Mouse (Mus musculus): ENCODE results near the gene Fsd1.
"Not testable (repeated sequence)": the region's sequence is repeated elsewhere in the genome, so short reads cannot be mapped to it uniquely, and the experiment has no call there.

Fsd1 gene

GRCm38 (mm10) chr17:55986030-55986961 is at the start of gene Fsd1:
Fsd1 (plus strand) TSS chr17:55986509.
- peak; percentile 76 to 83 for DNase-seq

GRCm38 (mm10) chr17:55944387-55944865 is 41.9 kb upstream of the Fsd1 start:
- not testable (repeated sequence) for DNase-seq

- DNase-seq = peak; percentile 91 to 95
Measured at GRCm38 (mm10) chr17:55944866-55945682, 41.2 kb upstream of the Fsd1 start.

DNA sequence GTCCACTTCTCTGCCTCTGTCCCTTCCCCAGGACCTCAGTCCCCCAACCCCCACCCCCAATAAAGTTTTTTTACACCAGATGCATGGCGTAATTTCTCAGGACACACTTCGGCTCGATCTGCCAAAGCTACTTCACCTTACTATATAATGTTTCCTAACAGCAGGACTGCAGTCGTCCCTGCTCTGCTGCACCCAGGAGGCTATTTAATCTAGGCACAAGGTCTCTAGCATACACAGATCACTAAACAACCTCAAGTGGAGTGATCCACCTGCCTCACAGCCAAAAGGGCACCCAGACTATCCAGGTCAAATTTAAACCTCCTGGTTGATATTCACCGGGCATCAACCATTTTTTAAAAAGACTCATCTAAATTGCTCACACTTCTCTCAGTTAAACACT is 40.6 kb upstream of the Fsd1 start:
- peak in 1 of 2 experiments; percentile 34 for DNase-seq

GRCm38 (mm10) chr17:55948647-55949046 is 37.7 kb upstream of the Fsd1 start:
- DNase-seq = no peak

- DNase-seq = no peak
Measured at GRCm38 (mm10) chr17:55949400-55949799, 36.9 kb upstream of the Fsd1 start, which contains the start of gene Zfp119b. Zfp119b (minus strand) TSS chr17:55949500.

DNA sequence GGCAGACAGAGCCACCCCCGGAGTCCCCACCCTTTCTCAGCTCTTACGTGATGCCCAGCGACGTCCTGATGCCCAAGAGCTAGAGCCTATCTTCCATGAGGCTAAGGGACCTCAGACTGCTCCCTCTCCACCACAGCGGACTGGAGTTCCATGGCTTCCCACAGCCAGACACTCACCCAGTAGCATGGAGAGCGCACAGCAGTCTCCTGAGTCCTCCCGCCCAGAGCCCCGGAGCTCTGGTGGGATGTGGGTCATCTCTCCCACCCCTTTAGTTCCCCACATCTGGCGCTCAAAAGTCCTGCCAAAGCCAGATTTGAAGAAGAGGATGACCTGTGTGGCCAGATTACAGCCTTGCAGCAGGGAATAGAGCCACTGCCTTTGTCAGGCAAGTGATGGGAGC is 35.7 kb upstream of the Fsd1 start:
- no peak for DNase-seq

DNA sequence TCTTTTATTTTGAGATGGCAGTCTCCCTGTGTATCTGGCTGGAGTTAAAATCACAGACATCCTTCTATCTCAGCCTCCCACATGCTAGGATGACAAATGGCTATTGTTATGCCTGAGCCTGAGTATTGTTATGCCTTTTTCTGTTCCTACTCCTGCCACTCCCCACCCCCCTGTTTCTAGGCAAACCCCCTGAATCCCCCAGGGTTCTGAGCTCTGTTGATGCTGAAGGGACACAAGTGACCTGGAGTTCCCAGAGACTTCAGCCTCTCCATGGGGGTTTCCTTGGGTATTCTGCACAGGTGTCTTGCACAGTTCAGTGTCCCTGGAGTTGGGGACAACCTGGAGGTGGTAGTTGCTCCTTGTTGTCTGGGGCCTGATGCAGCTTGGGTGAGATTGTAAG is 34.3 kb upstream of the Fsd1 start:
- DNase-seq = no peak

DNA sequence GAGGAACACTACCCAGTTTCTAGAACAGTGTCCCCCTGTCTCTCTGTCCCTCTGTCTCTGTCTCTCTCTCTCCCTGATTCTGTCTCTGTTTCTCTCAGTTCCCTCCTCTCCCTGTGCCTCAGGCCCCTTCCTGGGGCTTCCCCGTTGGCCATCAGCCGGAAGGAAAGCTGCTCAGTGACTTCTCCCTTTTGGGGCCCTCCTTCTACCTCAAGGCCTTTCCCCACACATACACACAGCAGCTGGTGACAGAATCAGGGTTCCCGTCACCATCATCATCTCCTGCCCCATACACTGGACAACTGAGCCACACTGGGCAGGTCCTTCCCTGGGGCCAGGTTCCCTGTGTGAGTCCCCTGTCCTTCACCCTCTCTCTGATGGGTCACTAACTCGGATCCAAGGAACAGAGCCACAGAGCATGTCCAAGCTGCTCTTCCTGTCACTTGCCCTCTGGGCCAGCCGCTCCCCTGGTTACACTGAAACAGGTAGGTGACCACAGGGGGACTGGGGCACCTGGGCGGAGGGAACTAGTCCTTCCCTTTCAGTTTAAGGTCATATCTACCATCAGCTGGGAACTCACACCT is 33.8 kb upstream of the Fsd1 start, which contains the start of gene Ebi3:
Ebi3 (plus strand) TSS at position 194 of the 581 bp plus-strand sequence.
- DNase-seq = no peak

- no peak for DNase-seq
Measured at GRCm38 (mm10) chr17:55953751-55954150, 32.6 kb upstream of the Fsd1 start.

GRCm38 (mm10) chr17:55954229-55954628 is 32.1 kb upstream of the Fsd1 start:
- DNase-seq = no peak

- peak; percentile 89 to 93 for DNase-seq
Measured at GRCm38 (mm10) chr17:55956129-55956528, 30.2 kb upstream of the Fsd1 start.

DNA sequence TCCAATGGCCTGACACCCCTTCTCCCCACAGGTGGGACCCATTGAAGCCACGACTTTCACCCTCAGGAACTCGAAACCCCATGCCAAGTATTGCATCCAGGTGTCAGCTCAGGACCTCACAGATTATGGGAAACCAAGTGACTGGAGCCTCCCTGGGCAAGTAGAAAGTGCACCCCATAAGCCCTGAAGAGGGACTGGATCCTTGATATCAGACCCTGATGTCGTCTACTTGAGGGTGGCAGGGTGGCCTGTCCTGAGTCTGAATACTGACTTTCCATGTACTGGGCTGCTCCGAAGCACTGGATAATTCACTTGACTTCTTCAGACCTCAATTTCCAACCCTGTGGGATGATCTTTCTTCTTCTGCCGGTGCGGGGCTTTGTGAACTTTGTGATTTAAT is 29.7 kb upstream of the Fsd1 start:
- DNase-seq = no peak

GRCm38 (mm10) chr17:55957168-55957567 is 29.1 kb upstream of the Fsd1 start:
- peak; percentile 89 for DNase-seq

DNA sequence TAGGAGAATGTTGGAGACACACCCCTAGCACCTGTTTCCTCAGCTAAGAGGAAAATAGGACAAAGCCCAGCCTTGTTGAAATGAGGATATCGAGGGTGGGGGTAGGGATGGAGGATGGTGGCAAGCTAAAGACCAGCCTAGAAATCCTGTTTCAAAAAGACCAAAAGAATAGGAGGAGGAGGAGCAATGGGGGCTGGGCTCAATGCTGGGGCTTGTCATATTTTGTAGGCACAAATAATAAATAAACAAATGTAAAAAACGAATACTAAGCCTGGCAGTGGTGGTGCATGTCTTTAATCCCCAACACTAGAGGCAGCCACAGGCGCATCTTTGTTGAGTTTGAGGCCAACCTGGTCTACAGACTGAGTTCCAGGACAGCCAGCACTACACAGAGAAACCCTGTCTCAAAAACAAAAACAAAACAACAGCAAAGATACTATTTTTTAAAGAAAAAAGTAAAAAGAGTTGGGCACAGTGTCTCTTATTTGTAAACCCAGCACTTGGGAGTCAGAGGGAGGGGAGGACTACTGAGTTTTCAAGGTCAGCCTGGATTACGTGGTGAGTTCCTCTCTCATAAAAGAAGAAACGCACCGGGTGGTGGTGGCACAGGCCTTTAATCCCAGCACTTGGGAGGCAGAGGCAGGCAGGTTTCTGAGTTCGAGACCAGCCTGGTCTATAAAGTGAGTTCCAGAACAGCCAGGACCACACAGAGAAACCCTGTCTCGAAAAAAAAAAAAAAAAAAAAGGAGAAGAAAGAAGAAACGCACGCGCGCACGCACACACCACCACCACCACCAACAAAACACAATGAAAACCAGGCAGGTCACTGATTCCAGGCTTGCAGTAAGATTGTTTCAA is 28.4 kb upstream of the Fsd1 start:
- DNase-seq = no peak

DNA sequence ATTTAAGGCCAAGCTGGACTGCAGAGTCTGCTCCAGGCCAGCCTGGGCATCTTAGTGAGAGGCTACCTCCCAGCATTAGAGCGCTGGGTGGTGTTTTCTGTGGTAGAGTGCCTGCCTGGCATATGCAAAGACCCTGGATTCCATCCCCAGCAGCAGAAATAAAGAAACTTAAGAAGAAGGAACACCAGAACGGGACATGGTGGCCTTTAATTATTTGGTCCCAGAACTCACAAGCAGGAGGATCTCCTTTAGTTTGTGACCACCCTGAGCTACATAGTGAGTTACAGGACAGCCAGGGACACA is 27.8 kb upstream of the Fsd1 start:
- no peak for DNase-seq

GRCm38 (mm10) chr17:55958918-55959728 is 27.2 kb upstream of the Fsd1 start, which contains the start of gene Yju2:
Yju2 (plus strand) TSS chr17:55959099.
- peak; percentile 92 to 95 for DNase-seq

DNA sequence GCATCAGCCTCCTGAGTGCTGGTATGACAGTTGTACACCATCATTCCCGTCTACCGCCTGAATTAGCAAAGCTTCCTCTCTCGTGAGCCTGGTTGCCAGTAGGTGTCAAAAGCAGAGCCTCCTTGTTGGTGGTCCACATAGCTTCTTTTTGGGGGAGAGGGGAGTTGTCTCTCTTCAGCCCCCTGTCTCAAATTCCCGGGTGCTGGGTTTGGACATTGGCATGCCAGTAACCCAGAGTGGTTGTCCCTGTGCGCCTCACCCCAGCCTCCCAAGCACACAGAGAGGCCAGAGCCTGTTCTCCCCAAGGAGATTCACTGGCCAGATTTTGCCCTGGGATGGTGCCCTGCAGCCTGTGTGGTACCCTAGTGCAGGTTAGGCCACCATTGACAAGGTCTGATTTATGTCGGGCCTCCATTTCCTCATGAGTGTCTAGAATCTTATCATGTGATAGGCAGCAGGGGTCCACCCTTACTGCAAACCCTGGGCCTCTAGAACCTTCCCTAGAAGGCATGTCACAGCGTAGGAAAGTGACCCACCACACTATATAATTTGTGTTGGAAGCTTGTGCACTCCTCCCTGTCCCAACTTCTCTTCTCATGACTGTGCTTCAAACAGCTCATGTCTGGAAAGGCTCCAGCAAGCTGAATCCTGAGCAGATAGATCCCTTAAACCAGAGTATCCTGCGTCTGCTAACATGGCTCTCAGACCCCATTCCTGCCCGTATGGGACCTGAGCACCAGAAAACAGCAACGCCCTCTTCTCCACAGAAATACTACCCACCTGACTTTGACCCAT is 26.2 kb upstream of the Fsd1 start:
- DNase-seq = no peak

DNA sequence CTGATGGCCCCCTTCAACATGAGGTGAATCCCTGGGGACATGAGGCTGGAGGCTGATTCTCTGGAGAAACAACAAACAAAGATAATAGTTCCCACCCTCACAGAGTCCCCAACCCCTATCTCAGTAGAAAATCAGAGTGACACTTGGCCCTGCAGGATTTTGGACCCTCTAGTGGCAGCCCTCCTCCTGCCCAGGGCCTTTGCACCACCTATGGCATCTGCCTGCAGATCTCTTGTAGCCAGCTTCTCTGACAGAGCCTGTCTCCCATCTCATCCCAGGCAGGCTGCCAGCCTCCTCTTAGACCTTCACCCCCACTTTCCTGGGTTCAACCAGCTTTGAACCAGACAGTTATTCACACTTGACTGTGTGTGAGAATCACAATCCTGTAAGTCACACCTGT is 25.5 kb upstream of the Fsd1 start:
- peak in 1 of 2 experiments; percentile 0 for DNase-seq

GRCm38 (mm10) chr17:55961631-55962030 is 24.7 kb upstream of the Fsd1 start:
- peak in 1 of 2 experiments; percentile 1 for DNase-seq

Measured in kidney, postnatal 4 days (tissue).